Mouse (Mus musculus) bone marrow, adult 2 months (tissue): ENCODE results near the gene Lrrk1.

Experiments used
- CTCF ChIP-seq: fragments of 200-500 bp; IDR thresholded peaks from 2 replicates; pipeline ENCODE4 v1.5.1; 2011; ENCODE audit warnings: low read length, control low read depth; ENCODE audit not compliant: control insufficient read depth, insufficient read depth
- POLR2A ChIP-seq: fragments of 200-500 bp; IDR thresholded peaks from 2 replicates; pipeline ENCODE4 v1.6.1; 2011; ENCODE audit warnings: low read depth, mild to moderate bottlenecking, control low read depth, low read length, borderline replicate concordance; ENCODE audit not compliant: control insufficient read depth

- TF ChIP-seq CTCF (no peak), POLR2A (no peak)
These were observed 14.7 kb upstream of the Lrrk1 start for GRCm38 (mm10) chr7:66402876-66403275.
